Comparison of ENCODE assay signal across 24 mouse cellular contexts in the genomic region with DNA sequence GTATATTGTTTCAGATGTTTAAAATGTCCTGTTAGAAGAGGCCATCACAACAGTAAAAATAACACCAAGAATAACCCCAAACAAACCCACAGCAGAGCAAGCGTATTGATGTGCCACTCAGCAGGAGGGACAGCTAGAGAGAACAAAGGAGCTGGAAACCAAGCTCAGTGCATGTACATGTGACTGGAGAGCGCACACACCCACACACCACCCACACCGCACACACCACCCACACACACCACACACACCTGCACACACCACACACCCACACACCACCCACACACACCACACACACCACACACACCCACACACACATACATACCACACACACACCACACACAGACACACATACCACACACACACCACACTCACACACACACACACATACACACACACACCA. TPM values are rescaled to one million over a fixed set of nuclear protein-coding genes. Genes with fewer than 3 reads are reported as not detected.
DNase-seq lines count a peak whose midpoint lies in the region; ATAC-seq and TF ChIP-seq lines count a peak whose summit lies in the region.
"Had no signal": no experiment of that assay in that cellular context is flagged by ENCODE, and none has a peak within 500 bp of the region (broad histone marks: within the 10 kb centered on the region; RNA-seq: fewer than 3 reads in every experiment).

No protein-coding gene starts in this region.

- TF ChIP-seq CTCF in stomach, postnatal 0 days (IDR thresholded peaks at IDR 0.05; ENCODE audit: low read depth) = no peak

- peaks cover 7% of the 10 kb centered on the region; the same call in 1 of the 2 replicates for H3K4me1 ChIP-seq in hindbrain, embryonic 10.5 days (replicated peaks)
- H3K4me1 ChIP-seq in hindbrain, embryonic 11.5 days (replicated peaks; ENCODE audit: control insufficient read depth, insufficient read depth, low read length) = no peaks in the 10 kb centered on the region; the same call in 1 of the 2 replicates
- H3K4me1 ChIP-seq in neural tube, embryonic 12.5 days = no peaks in the 10 kb centered on the region
- H3K4me1 ChIP-seq in neural tube, embryonic 15.5 days = no peaks in the 10 kb centered on the region; the same call in 1 of the 2 replicates
- H3K4me1 ChIP-seq in stomach, postnatal 0 days (replicated peaks; ENCODE audit: control insufficient read depth, insufficient read depth) = no peaks in the 10 kb centered on the region
- H3K4me1 ChIP-seq: embryonic facial prominence, embryonic 13.5 days; kidney, embryonic 15.5 days; limb, embryonic 13.5 days; liver, embryonic 12.5 days; neural tube, embryonic 13.5 days had no signal

- peak overlapping the region; percentile 1; the same call in 1 of the 2 replicates for H3K27ac ChIP-seq in hindbrain, embryonic 10.5 days
- H3K27ac ChIP-seq in hindbrain, embryonic 11.5 days (ENCODE audit: low read depth, low read length) = no peak overlapping the region
- H3K27ac ChIP-seq in neural tube, embryonic 12.5 days = no peak overlapping the region
- H3K27ac ChIP-seq in neural tube, embryonic 15.5 days (replicated peaks) = no peak overlapping the region
- H3K27ac ChIP-seq in stomach, postnatal 0 days (replicated peaks) = no peak overlapping the region
- H3K27ac ChIP-seq: embryonic facial prominence, embryonic 13.5 days; kidney, embryonic 15.5 days; limb, embryonic 13.5 days; liver, embryonic 12.5 days; neural tube, embryonic 13.5 days had no signal

- H3K9ac ChIP-seq in hindbrain, embryonic 11.5 days (ENCODE audit: low read depth, low read length) = no peak overlapping the region
- H3K9ac ChIP-seq in neural tube, embryonic 12.5 days = no peak overlapping the region
- no peak overlapping the region for H3K9ac ChIP-seq in neural tube, embryonic 15.5 days (replicated peaks)
- H3K9ac ChIP-seq in stomach, postnatal 0 days (ENCODE audit: low read length) = no peak overlapping the region
- H3K9ac ChIP-seq: embryonic facial prominence, embryonic 13.5 days; kidney, embryonic 15.5 days; limb, embryonic 13.5 days; liver, embryonic 12.5 days; neural tube, embryonic 13.5 days had no signal

- no peak for TF ChIP-seq EP300 in stomach, postnatal 0 days (optimal IDR thresholded peaks at IDR 0.05)

- WGBS in hindbrain, embryonic 10.5 days = 59% methylated on average over 3 of the region's 3 CpGs
- WGBS in hindbrain, embryonic 11.5 days = 45% methylated on average over 2 of the region's 3 CpGs
- WGBS in neural tube, embryonic 12.5 days = 61% methylated on average over 3 of the region's 3 CpGs
- WGBS in neural tube, embryonic 15.5 days = 64% methylated on average over 3 of the region's 3 CpGs
- 58% methylated on average over 3 of the region's 3 CpGs for WGBS in stomach, postnatal 0 days

- no peak overlapping the region for H3K4me3 ChIP-seq in hindbrain, embryonic 10.5 days
- no peak overlapping the region for H3K4me3 ChIP-seq in hindbrain, embryonic 11.5 days (ENCODE audit: low read depth, low read length)
- no peak overlapping the region for H3K4me3 ChIP-seq in neural tube, embryonic 12.5 days
- no peak overlapping the region for H3K4me3 ChIP-seq in neural tube, embryonic 15.5 days (replicated peaks)
- H3K4me3 ChIP-seq in stomach, postnatal 0 days (ENCODE audit: low read depth, low read length) = no peak overlapping the region
- H3K4me3 ChIP-seq: embryonic facial prominence, embryonic 13.5 days; erythroblast, embryonic 14.5 days; kidney, embryonic 15.5 days; limb, embryonic 13.5 days; liver, embryonic 12.5 days; neural tube, embryonic 13.5 days had no signal

- no peak; the same call in 1 of the 2 replicates for ATAC-seq in hindbrain, embryonic 11.5 days (ENCODE audit: low FRiP score)
- peak; percentile 44; the same call in 1 of the 2 replicates for ATAC-seq in neural tube, embryonic 12.5 days (ENCODE audit: low FRiP score, low read depth)
- ATAC-seq in neural tube, embryonic 15.5 days (ENCODE audit: low FRiP score) = no peak
- peak; percentile 55; the same call in 1 of the 2 replicates for ATAC-seq in stomach, postnatal 0 days (ENCODE audit: low FRiP score, low TSS enrichment)
- no peak for ATAC-seq in megakaryocyte, adult 5-6 weeks (ENCODE audit: poor library complexity, severe bottlenecking)
- ATAC-seq: liver, embryonic 12.5 days had no signal

- no peaks in the 10 kb centered on the region for H3K36me3 ChIP-seq in hindbrain, embryonic 10.5 days
- H3K36me3 ChIP-seq in hindbrain, embryonic 11.5 days (ENCODE audit: control insufficient read depth, insufficient read depth, low read length) = no peaks in the 10 kb centered on the region
- H3K36me3 ChIP-seq in neural tube, embryonic 12.5 days = no peaks in the 10 kb centered on the region
- H3K36me3 ChIP-seq in neural tube, embryonic 15.5 days = no peaks in the 10 kb centered on the region
- H3K36me3 ChIP-seq in stomach, postnatal 0 days (ENCODE audit: control insufficient read depth, insufficient read depth, low read length) = no peaks in the 10 kb centered on the region
- H3K36me3 ChIP-seq: embryonic facial prominence, embryonic 13.5 days; kidney, embryonic 15.5 days; limb, embryonic 13.5 days; liver, embryonic 12.5 days; neural tube, embryonic 13.5 days had no signal

- no peak for DNase-seq in hindbrain, embryonic 10.5 days (ENCODE audit: low spot score)
- no peak for DNase-seq in hindbrain, embryonic 11.5 days (ENCODE audit: low spot score)
- DNase-seq in T-cell, adult 2 months (ENCODE audit: low spot score) = peak; percentile 50
- no peak for DNase-seq in stomach, postnatal 0 days (ENCODE audit: low spot score)
- DNase-seq: adrenal gland, adult 2 months; cerebellum, adult 11-12 months; gastrocnemius, postnatal 36 days; kidney, adult 11 months; kidney, postnatal 36 days; layer of hippocampus, postnatal 36 days; lung, adult 18-20 months; lung, postnatal 14 days; right cerebral cortex, postnatal 4 days; thymus, postnatal 4 days had no signal

- no peaks in the 10 kb centered on the region for H3K27me3 ChIP-seq in hindbrain, embryonic 10.5 days (ENCODE audit: insufficient read depth, poor library complexity, severe bottlenecking)
- H3K27me3 ChIP-seq in hindbrain, embryonic 11.5 days (ENCODE audit: control insufficient read depth, insufficient read depth, low read length) = no peaks in the 10 kb centered on the region
- no peaks in the 10 kb centered on the region for H3K27me3 ChIP-seq in neural tube, embryonic 12.5 days (replicated peaks)
- H3K27me3 ChIP-seq in neural tube, embryonic 15.5 days (replicated peaks) = no peaks in the 10 kb centered on the region
- no peaks in the 10 kb centered on the region for H3K27me3 ChIP-seq in stomach, postnatal 0 days (ENCODE audit: control insufficient read depth, insufficient read depth, low read length)
- H3K27me3 ChIP-seq: embryonic facial prominence, embryonic 13.5 days; kidney, embryonic 15.5 days; limb, embryonic 13.5 days; liver, embryonic 12.5 days; neural tube, embryonic 13.5 days had no signal

- H3K9me3 ChIP-seq in hindbrain, embryonic 10.5 days = no peaks in the 10 kb centered on the region
- H3K9me3 ChIP-seq in hindbrain, embryonic 11.5 days (ENCODE audit: control insufficient read depth, low read length) = no peaks in the 10 kb centered on the region
- H3K9me3 ChIP-seq in neural tube, embryonic 12.5 days = no peaks in the 10 kb centered on the region
- H3K9me3 ChIP-seq in neural tube, embryonic 15.5 days (replicated peaks) = no peaks in the 10 kb centered on the region
- no peaks in the 10 kb centered on the region for H3K9me3 ChIP-seq in stomach, postnatal 0 days (ENCODE audit: control insufficient read depth, low read length)
- H3K9me3 ChIP-seq: embryonic facial prominence, embryonic 13.5 days; kidney, embryonic 15.5 days; limb, embryonic 13.5 days; liver, embryonic 12.5 days; neural tube, embryonic 13.5 days had no signal

- no peak overlapping the region for H3K4me2 ChIP-seq in hindbrain, embryonic 11.5 days (replicated peaks; ENCODE audit: low read depth, low read length)
- no peak overlapping the region for H3K4me2 ChIP-seq in neural tube, embryonic 12.5 days (replicated peaks)
- no peak overlapping the region for H3K4me2 ChIP-seq in neural tube, embryonic 15.5 days
- H3K4me2 ChIP-seq in stomach, postnatal 0 days (replicated peaks; ENCODE audit: low read depth) = no peak overlapping the region
- H3K4me2 ChIP-seq: embryonic facial prominence, embryonic 13.5 days; kidney, embryonic 15.5 days; limb, embryonic 13.5 days; liver, embryonic 12.5 days; neural tube, embryonic 13.5 days had no signal

RNA-seq across cellular contexts. Expression of a gene that starts 12.8 kb away (rescaled TPM):
- 0.05 and 0.09 TPM in 2 replicates for polyA plus RNA-seq in hindbrain, embryonic 10.5 days (2016; fragmentation: Nextera tagmentation; extraction: Ambion mirVana)
- polyA plus RNA-seq in hindbrain, embryonic 11.5 days (2014; fragmentation: Nextera tagmentation; extraction: Ambion mirVana) = 0.20 and 0.28 TPM in 2 replicates
- polyA plus RNA-seq in neural tube, embryonic 12.5 days (2016; fragmentation: Nextera tagmentation; extraction: Ambion mirVana) = 0.51 and 1.1 TPM in 2 replicates
- 13.3 and 15.4 TPM in 2 replicates for polyA plus RNA-seq in neural tube, embryonic 15.5 days (2015; fragmentation: Nextera tagmentation; extraction: Ambion mirVana)
- 9.8 and 11.1 TPM in 2 replicates for polyA plus RNA-seq in stomach, postnatal 0 days (2015; fragmentation: Nextera tagmentation; extraction: Ambion mirVana)
- 0.07 and 1.5 TPM in 2 replicates for total RNA-seq in megakaryocyte, adult 5-6 weeks (2015)
- 0.29 and 0.73 TPM in 2 replicates for total RNA-seq in megakaryocyte, adult 5-6 weeks (2017)
- polyA plus RNA-seq: C2C12; erythroblast, embryonic 14.5 days; liver, embryonic 12.5 days had no signal

RNA-seq across cellular contexts. Expression of a gene that starts 26.7 kb away (rescaled TPM):
- polyA plus RNA-seq in hindbrain, embryonic 10.5 days (2016; fragmentation: Nextera tagmentation; extraction: Ambion mirVana) = 21.7 and 28.1 TPM in 2 replicates
- 27.2 and 30.1 TPM in 2 replicates for polyA plus RNA-seq in hindbrain, embryonic 11.5 days (2014; fragmentation: Nextera tagmentation; extraction: Ambion mirVana)
- 16.8 and 27.6 TPM in 2 replicates for polyA plus RNA-seq in neural tube, embryonic 12.5 days (2016; fragmentation: Nextera tagmentation; extraction: Ambion mirVana)
- polyA plus RNA-seq in neural tube, embryonic 15.5 days (2015; fragmentation: Nextera tagmentation; extraction: Ambion mirVana) = 12.1 and 15.1 TPM in 2 replicates
- 7.9 and 8.4 TPM in 2 replicates for polyA plus RNA-seq in stomach, postnatal 0 days (2015; fragmentation: Nextera tagmentation; extraction: Ambion mirVana)
- 14.8 and 17.9 TPM in 2 replicates for total RNA-seq in megakaryocyte, adult 5-6 weeks (2015)
- 12.7 and 23.5 TPM in 2 replicates for total RNA-seq in megakaryocyte, adult 5-6 weeks (2017)

Comparison
In these comparisons a context has a peak if more than half of its experiments do, and no peak if none do; other contexts are left out.
1. ATAC-seq: peak in neural tube, embryonic 12.5 days (single experiment) and stomach, postnatal 0 days (single experiment); none in hindbrain, embryonic 11.5 days (single experiment), neural tube, embryonic 15.5 days (single experiment) and megakaryocyte, adult 5-6 weeks (single experiment).